Mouse (Mus musculus) neural tube, postnatal 0 days (tissue): Measurements from ENCODE around the gene Tpi1. TPM values are rescaled to one million over a fixed set of nuclear protein-coding genes. Genes with fewer than 3 reads are reported as not detected.

ENCODE experiments used
- polyA plus RNA-seq: library from polyadenylated mRNA; unstranded; fragments of >200 nt; fragmentation: Nextera tagmentation; extraction: Ambion mirVana; gene quantifications from 2 replicates; pipeline ENCODE4 v1.2.1, GENCODE M21; 2015

Gene Tpi1
- 467 and 484 TPM in 2 replicates for polyA plus RNA-seq

GRCm38 (mm10) chr6:124813933-124814332 lies at the start of gene Tpi1:
TSS of gene Tpi1 (minus strand) at chr6:124814296.

DNA sequence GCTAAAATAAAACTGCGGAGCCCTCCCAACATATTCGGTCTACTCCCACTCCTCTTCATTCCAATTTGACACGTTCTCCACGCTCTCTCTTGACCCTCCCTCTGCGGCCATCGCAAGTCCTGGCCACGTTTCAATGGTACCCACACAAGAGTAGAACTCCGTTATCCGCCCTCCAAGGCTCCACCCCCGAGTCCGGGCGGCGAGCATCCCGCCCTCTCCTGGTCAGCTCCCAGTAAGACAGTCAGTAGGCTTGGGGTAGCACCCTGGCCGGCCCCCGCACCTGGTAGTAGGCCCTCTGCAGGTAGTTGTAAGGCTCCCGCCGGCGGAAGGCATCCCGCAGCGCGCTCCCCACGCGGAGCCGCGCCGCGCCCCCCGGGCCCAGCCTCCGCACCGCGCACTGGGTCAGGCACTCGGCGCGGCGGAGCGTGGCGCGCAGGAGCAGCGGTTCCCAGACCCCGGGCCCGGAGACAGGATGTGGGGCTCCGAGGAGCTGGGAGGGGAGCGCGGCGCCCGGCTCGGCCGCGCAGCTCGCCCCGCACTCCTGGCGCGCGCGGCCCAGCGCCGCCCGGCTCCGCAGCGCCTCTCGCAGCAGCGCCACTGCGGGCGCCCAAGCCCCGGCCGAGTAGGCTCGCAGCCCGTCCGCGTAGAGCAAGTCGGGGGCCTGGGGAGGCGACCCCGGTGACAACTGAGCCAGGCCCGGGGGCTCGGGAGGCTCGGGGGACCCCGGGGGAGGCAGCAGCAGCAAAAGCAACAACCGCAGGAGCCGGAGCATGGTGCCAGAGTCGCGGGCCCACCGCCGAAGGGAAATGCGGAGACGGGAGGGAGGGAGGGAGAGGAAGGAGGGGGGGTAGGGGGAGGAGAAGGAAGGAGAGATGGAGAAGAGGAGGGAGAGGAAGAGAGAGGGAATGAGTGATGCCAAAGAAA lies 43.1 kb upstream of the Tpi1 start, which contains the start of gene P3h3:
Gene P3h3, minus strand, starts transcription at position 837 of the 924 bp plus-strand sequence.

GRCm38 (mm10) chr6:124840241-124841167 lies 26.4 kb upstream of the Tpi1 start, which contains the start of gene Gnb3:
TSS of gene Gnb3 (minus strand) at chr6:124840275.

DNA sequence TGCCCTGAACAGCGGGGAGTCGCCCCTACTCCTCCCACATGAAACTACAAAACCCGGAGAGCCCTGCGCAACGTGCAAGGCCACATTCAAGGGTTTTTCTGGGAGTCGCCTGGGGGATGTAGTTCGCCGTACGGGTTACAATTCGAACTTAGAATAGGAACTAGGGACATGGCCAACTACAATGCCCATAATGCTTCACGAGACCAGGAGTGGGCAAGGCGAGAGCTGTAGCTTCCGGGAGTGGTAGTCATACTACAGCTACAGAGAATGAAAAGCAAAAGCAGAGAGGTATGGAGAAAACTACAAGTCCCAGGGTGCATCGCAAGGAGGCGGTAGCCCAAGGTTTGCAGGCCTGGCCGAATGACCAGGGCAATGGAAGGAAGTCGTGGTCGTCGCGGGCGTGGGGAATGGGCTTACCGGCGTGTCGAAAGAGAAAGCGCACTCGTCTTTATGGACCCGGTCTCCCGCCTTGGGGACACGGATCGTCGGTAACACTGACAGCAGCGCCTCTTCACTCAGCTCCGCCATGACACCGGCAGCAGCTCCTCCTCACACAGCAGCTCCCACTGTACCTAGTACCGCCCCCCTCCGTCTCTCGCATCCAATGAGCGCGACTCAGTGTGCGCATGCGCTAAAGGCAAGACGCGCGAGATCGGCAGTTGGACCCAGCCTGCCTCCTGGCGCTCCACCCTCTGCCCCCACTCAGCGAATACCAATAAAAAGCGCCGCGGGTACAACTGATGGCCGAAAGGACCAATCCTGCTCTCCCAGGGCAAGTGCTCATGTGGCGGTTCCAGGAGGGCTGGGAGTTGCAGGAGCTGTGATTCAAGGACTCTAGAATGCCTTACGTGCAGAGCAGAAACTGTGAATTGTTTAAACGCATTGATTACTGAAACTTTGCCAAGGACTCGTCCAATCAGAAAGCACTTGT lies 15.0 kb upstream of the Tpi1 start, which contains the start of the genes Usp5 and Cdca3:
Gene Usp5, minus strand, starts transcription at position 617 of the 931 bp plus-strand sequence.
Gene Cdca3, plus strand, starts transcription at position 680 of the 931 bp plus-strand sequence.

DNA sequence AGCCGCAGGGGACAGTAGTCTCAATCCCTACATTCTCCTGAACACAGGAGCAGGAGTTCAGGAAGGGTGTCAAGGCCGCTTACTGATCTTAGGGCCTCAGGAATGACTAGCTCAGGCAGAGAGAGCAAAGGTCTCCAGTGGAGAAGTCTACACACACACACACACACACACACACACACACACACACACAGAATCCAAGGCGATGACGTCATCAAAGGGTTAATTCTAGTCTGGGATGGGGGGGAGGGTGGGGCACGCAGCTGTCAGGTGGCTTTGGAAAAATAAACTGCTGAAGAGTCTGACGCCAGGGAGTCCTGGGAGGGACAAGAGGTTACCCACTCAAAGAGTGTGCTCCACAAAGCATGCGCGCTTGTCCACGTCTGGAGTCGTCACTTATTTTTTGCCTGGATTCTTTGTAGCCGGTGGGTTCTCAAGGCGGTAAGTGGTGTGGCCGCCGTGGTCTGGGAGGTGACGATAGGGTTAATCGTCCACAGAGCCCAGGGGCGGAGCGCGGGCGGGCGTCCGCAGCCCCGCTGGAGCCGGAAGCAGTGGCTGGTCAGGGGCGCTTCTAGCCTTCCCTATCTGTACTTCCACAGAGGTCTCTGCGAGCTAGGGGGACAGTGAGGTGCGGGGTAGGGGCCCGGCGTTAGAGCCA lies 5.6 kb downstream of the Tpi1 start, which contains the start of gene Spsb2:
Gene Spsb2, plus strand, starts transcription at position 304 of the 655 bp plus-strand sequence.

GRCm38 (mm10) chr6:124779222-124779983 lies 34.7 kb downstream of the Tpi1 start, which contains the start of gene Lrrc23:
TSS of gene Lrrc23 (minus strand) at chr6:124779727.

GRCm38 (mm10) chr6:124769101-124769765 lies 44.9 kb downstream of the Tpi1 start, which contains the start of gene Eno2:
TSS of gene Eno2 (minus strand) at chr6:124769673.

Other genes starting within 250 kb of the Tpi1 start
- gene C1rb, start 244.0 kb downstream of the Tpi1 start, polyA plus RNA-seq: not detected in 2 replicates
- 0.12 and 0.20 TPM in 2 replicates for gene C1s2, start 178.2 kb downstream of the Tpi1 start, polyA plus RNA-seq
- 45.6 and 52.8 TPM in 2 replicates for gene Lpcat3, start 151.3 kb downstream of the Tpi1 start, polyA plus RNA-seq
- 88.4 and 88.9 TPM in 2 replicates for gene Emg1, start 102.1 kb downstream of the Tpi1 start, polyA plus RNA-seq
- gene Phb2, start 102.0 kb downstream of the Tpi1 start, polyA plus RNA-seq: 264 and 265 TPM in 2 replicates
- 5.6 and 6.0 TPM in 2 replicates for gene Ptpn6, start 75.6 kb downstream of the Tpi1 start, polyA plus RNA-seq
- 676 and 680 TPM in 2 replicates for gene Grcc10, start 72.9 kb downstream of the Tpi1 start, polyA plus RNA-seq
- gene Gm45234, start 58.3 kb downstream of the Tpi1 start, polyA plus RNA-seq: not detected in 2 replicates
- 26.7 and 29.5 TPM in 2 replicates for gene Atn1, start 57.8 kb downstream of the Tpi1 start, polyA plus RNA-seq
- 305 and 307 TPM in 2 replicates for gene Eno2, start 44.6 kb downstream of the Tpi1 start, polyA plus RNA-seq
- gene Lrrc23, start 34.6 kb downstream of the Tpi1 start, polyA plus RNA-seq: 2.4 and 3.0 TPM in 2 replicates
- gene Spsb2, start 5.6 kb downstream of the Tpi1 start, polyA plus RNA-seq: 10.3 and 10.9 TPM in 2 replicates
- 154 and 171 TPM in 2 replicates for gene Usp5, start 15.2 kb upstream of the Tpi1 start, polyA plus RNA-seq
- 18.2 and 21.2 TPM in 2 replicates for gene Cdca3, start 15.3 kb upstream of the Tpi1 start, polyA plus RNA-seq
- 0.22 and 0.38 TPM in 2 replicates for gene Gnb3, start 26.0 kb upstream of the Tpi1 start, polyA plus RNA-seq
- 16.8 and 19.6 TPM in 2 replicates for gene P3h3, start 43.5 kb upstream of the Tpi1 start, polyA plus RNA-seq
- 35.3 and 42.6 TPM in 2 replicates for gene Gpr162, start 49.7 kb upstream of the Tpi1 start, polyA plus RNA-seq
- gene Cd4, start 73.9 kb upstream of the Tpi1 start, polyA plus RNA-seq: 0.15 TPM in 1 of 2 replicates, not detected in the other
- 3.1 and 5.2 TPM in 2 replicates for gene Lag3, start 97.4 kb upstream of the Tpi1 start, polyA plus RNA-seq
- gene Ptms, start 105.8 kb upstream of the Tpi1 start, polyA plus RNA-seq: 932 TPM in 2 replicates
- gene Mlf2, start 117.1 kb upstream of the Tpi1 start, polyA plus RNA-seq: 685 and 704 TPM in 2 replicates
- 111 and 114 TPM in 2 replicates for gene Cops7a, start 151.2 kb upstream of the Tpi1 start, polyA plus RNA-seq
- 80.9 and 95.2 TPM in 2 replicates for gene Pianp, start 182.4 kb upstream of the Tpi1 start, polyA plus RNA-seq
- gene Zfp384, start 194.8 kb upstream of the Tpi1 start, polyA plus RNA-seq: 13.6 and 13.7 TPM in 2 replicates
- 91.2 and 93.6 TPM in 2 replicates for gene Ing4, start 225.5 kb upstream of the Tpi1 start, polyA plus RNA-seq
- 18.7 and 19.3 TPM in 2 replicates for gene Acrbp, start 235.4 kb upstream of the Tpi1 start, polyA plus RNA-seq